Mouse (Mus musculus) hematopoietic stem cell, adult 5-6 weeks (primary cell): ENCODE measurements around the gene Cul3. TPM values are rescaled to one million over a fixed set of nuclear protein-coding genes. Genes with fewer than 3 reads are reported as not detected.
A peak's percentile ranks its signal among the peaks of the same experiment; 100 is the strongest.

ENCODE experiments used
- ATAC-seq, 2 experiments: fragments of 125-278 bp in 1 of 2; replicated peaks in 1 of 2; 2 replicates each; pipeline ENCODE4 v1.8.0; 2016 to 2017; ENCODE audit warnings: inconsistent platforms in 2 of 2, mild to moderate bottlenecking in 2 of 2, moderate number of reproducible peaks in 2 of 2, low read depth in 1 of 2, moderate TSS enrichment in 1 of 2; ENCODE audit not compliant: low FRiP score in 2 of 2, poor library complexity in 2 of 2, severe bottlenecking in 2 of 2, insufficient read depth in 1 of 2, low TSS enrichment in 1 of 2
- total RNA-seq: library from RNA; stranded (forward); fragments of 172-1452, 232-1000 nt; gene quantifications from 2 replicates; pipeline ENCODE4 v1.2.3, GENCODE M21; 2017

Cul3 gene
- total RNA-seq, 1 experiment from 2014 or later = 298 TPM

- ATAC-seq = peak in 1 of 2 experiments; percentile 37; a peak in 1 of 4 replicates
Measured at GRCm38 (mm10) chr1:80335118-80335517, 5.2 kb downstream of the Cul3 start.

GRCm38 (mm10) chr1:80330970-80331369 is 9.3 kb downstream of the Cul3 start:
- no peak for ATAC-seq

GRCm38 (mm10) chr1:80325761-80326160 is 14.5 kb downstream of the Cul3 start:
- no peak; a peak in 1 of 4 replicates for ATAC-seq

- ATAC-seq = no peak
Measured at GRCm38 (mm10) chr1:80324370-80324769, 15.9 kb downstream of the Cul3 start.

GRCm38 (mm10) chr1:80315533-80316045 is 24.7 kb downstream of the Cul3 start:
- ATAC-seq = no peak

GRCm38 (mm10) chr1:80293307-80293706 is 47.0 kb downstream of the Cul3 start:
- ATAC-seq = no peak

GRCm38 (mm10) chr1:80278731-80279130 is 61.5 kb downstream of the Cul3 start:
- ATAC-seq = no peak

GRCm38 (mm10) chr1:80260443-80260842 is 79.8 kb downstream of the Cul3 start:
- ATAC-seq = 0 out of 4 replicates have a peak, but pooled peaks of 1 of the 2 experiments have one; percentile 17

GRCm38 (mm10) chr1:80258632-80259031 is 81.6 kb downstream of the Cul3 start:
- ATAC-seq = no peak

- no peak for ATAC-seq
Measured at GRCm38 (mm10) chr1:80253309-80253708, 87.0 kb downstream of the Cul3 start.

GRCm38 (mm10) chr1:80250247-80250646 is 90.0 kb downstream of the Cul3 start:
- no peak for ATAC-seq

GRCm38 (mm10) chr1:80247131-80247530 is 93.1 kb downstream of the Cul3 start:
- no peak for ATAC-seq

GRCm38 (mm10) chr1:80244123-80244522 is 96.2 kb downstream of the Cul3 start:
- 0 out of 4 replicates have a peak, but pooled peaks of 1 of the 2 experiments have one; percentile 27 for ATAC-seq

GRCm38 (mm10) chr1:80241579-80241978 is 98.7 kb downstream of the Cul3 start:
- ATAC-seq = no peak

GRCm38 (mm10) chr1:80240017-80240660 is 100.1 kb downstream of the Cul3 start:
- no peak for ATAC-seq

GRCm38 (mm10) chr1:80239481-80239880 is 100.8 kb downstream of the Cul3 start:
- ATAC-seq = peak; percentile 17 to 56; a peak in 1 of 4 replicates

GRCm38 (mm10) chr1:80236951-80237702 is 103.2 kb downstream of the Cul3 start:
- no peak for ATAC-seq

- ATAC-seq = no peak
Measured at GRCm38 (mm10) chr1:80236126-80236525, 104.2 kb downstream of the Cul3 start.
